Mouse (Mus musculus): ENCODE measurements around the gene Mmp27. TPM values are rescaled to one million over a fixed set of nuclear protein-coding genes. Genes with fewer than 3 reads are reported as not detected.
A peak's percentile ranks its signal among the peaks of the same experiment; 100 is the strongest.

Gene Mmp27
- polyA plus RNA-seq, 1 experiment from 2014 or later: not detected

GRCm38 (mm10) chr9:7590063-7590462, 18.9 kb downstream of the Mmp27 start:
- ATAC-seq (replicated peaks; ENCODE audit: low FRiP score): no peak
- 77% methylated on average over 8 of the region's 8 CpGs for WGBS
- H3K4me2 ChIP-seq (ENCODE audit: low read depth, low read length, severe bottlenecking): no peak overlapping the region

GRCm38 (mm10) chr9:7593272-7593812, 22.1 kb downstream of the Mmp27 start:
- Histone ChIP-seq H3K4me2 (ENCODE audit: low read depth, low read length, severe bottlenecking) (no peak overlapping the region), H3K9ac (ENCODE audit: low read length) (no peak overlapping the region), H3K27ac (ENCODE audit: low read depth, low read length) (no peak overlapping the region), H3K36me3 (ENCODE audit: control insufficient read depth, insufficient read depth, low read length) (no peaks in the 10 kb centered on the region), H3K4me3 (ENCODE audit: low read depth, low read length) (no peak overlapping the region), H3K27me3 (ENCODE audit: control insufficient read depth, insufficient read depth, low read length) (no peaks in the 10 kb centered on the region), H3K4me1 (replicated peaks; ENCODE audit: control insufficient read depth, insufficient read depth, low read length) (no peaks in the 10 kb centered on the region), H3K9me3 (ENCODE audit: control insufficient read depth, low read length) (no peaks in the 10 kb centered on the region)
- ATAC-seq (replicated peaks; ENCODE audit: low FRiP score) (no peak), DNase-seq (ENCODE audit: low spot score) (no peak)
- WGBS: 86% methylated on average over 3 of the region's 3 CpGs

More at GRCm38 (mm10) chr9:7590063-7590462, 18.9 kb downstream of the Mmp27 start:
- no peak overlapping the region for H3K9ac ChIP-seq (ENCODE audit: low read length)
- H3K27ac ChIP-seq (ENCODE audit: low read depth, low read length): no peak overlapping the region
- no peaks in the 10 kb centered on the region for H3K27me3 ChIP-seq (ENCODE audit: control insufficient read depth, insufficient read depth, low read length)
- no peaks in the 10 kb centered on the region for H3K9me3 ChIP-seq (ENCODE audit: control insufficient read depth, low read length)
- no peak overlapping the region for H3K4me3 ChIP-seq (ENCODE audit: low read depth, low read length)
- no peak for DNase-seq (ENCODE audit: low spot score)
- no peaks in the 10 kb centered on the region for H3K36me3 ChIP-seq (ENCODE audit: control insufficient read depth, insufficient read depth, low read length)
- no peaks in the 10 kb centered on the region for H3K4me1 ChIP-seq (replicated peaks; ENCODE audit: control insufficient read depth, insufficient read depth, low read length)

GRCm38 (mm10) chr9:7594816-7595540, 23.8 kb downstream of the Mmp27 start:
- WGBS: 17% methylated on average over 6 of the region's 6 CpGs
- DNase-seq (ENCODE audit: low spot score) (peak; percentile 81), ATAC-seq (replicated peaks; ENCODE audit: low FRiP score) (peak; percentile 96)
- H3K9me3 ChIP-seq (ENCODE audit: control insufficient read depth, low read length): no peaks in the 10 kb centered on the region
- H3K4me1 ChIP-seq (replicated peaks; ENCODE audit: control insufficient read depth, insufficient read depth, low read length): no peaks in the 10 kb centered on the region
- no peak overlapping the region for H3K4me3 ChIP-seq (ENCODE audit: low read depth, low read length)
- no peak overlapping the region for H3K27ac ChIP-seq (ENCODE audit: low read depth, low read length)
- peak overlapping the region; percentile 27; the same call in 1 of the 2 replicates for H3K9ac ChIP-seq (ENCODE audit: low read length)
- no peaks in the 10 kb centered on the region for H3K27me3 ChIP-seq (ENCODE audit: control insufficient read depth, insufficient read depth, low read length)
- peak overlapping the region; percentile 36 for H3K4me2 ChIP-seq (ENCODE audit: low read depth, low read length, severe bottlenecking)
- H3K36me3 ChIP-seq (ENCODE audit: control insufficient read depth, insufficient read depth, low read length): no peaks in the 10 kb centered on the region

- peak; percentile 79 for DNase-seq (ENCODE audit: low spot score)
- no peaks in the 10 kb centered on the region for H3K36me3 ChIP-seq (ENCODE audit: control insufficient read depth, insufficient read depth, low read length)
- no peaks in the 10 kb centered on the region for H3K27me3 ChIP-seq (ENCODE audit: control insufficient read depth, insufficient read depth, low read length)
- no peaks in the 10 kb centered on the region for H3K4me1 ChIP-seq (replicated peaks; ENCODE audit: control insufficient read depth, insufficient read depth, low read length)
- WGBS: 4% methylated on average over 3 of the region's 3 CpGs
- no peak overlapping the region for H3K27ac ChIP-seq (ENCODE audit: low read depth, low read length)
- H3K9ac ChIP-seq (ENCODE audit: low read length): no peak overlapping the region
- ATAC-seq (replicated peaks; ENCODE audit: low FRiP score): peak; percentile 83
- H3K4me2 ChIP-seq (ENCODE audit: low read depth, low read length, severe bottlenecking): no peak overlapping the region
- no peak overlapping the region for H3K4me3 ChIP-seq (ENCODE audit: low read depth, low read length)
- no peaks in the 10 kb centered on the region for H3K9me3 ChIP-seq (ENCODE audit: control insufficient read depth, low read length)
Measured at GRCm38 (mm10) chr9:7602982-7603742, 32.0 kb downstream of the Mmp27 start.

DNA sequence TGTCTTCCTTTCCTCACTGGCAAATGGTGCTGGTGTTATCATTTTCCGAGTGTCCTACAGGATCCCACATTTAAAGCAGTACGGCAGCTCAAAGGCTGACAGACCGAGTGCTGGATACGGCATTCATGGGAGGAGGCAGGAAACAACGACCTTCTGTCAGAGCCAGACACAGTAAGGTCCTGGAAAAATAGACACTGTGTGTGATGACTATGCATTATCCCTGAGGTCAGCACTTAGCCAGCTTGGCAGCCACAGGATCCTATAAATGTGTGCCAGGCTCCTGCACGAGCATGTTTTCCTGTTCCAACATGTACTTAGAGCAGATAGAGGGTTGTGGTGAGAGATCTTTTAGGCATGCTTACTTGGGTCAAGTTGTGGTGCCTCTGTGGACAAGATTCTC, 32.8 kb downstream of the Mmp27 start:
- 82% methylated on average over 6 of the region's 6 CpGs for WGBS
- H3K9ac ChIP-seq (ENCODE audit: low read length): no peak overlapping the region
- ATAC-seq (replicated peaks; ENCODE audit: low FRiP score): no peak

DNA sequence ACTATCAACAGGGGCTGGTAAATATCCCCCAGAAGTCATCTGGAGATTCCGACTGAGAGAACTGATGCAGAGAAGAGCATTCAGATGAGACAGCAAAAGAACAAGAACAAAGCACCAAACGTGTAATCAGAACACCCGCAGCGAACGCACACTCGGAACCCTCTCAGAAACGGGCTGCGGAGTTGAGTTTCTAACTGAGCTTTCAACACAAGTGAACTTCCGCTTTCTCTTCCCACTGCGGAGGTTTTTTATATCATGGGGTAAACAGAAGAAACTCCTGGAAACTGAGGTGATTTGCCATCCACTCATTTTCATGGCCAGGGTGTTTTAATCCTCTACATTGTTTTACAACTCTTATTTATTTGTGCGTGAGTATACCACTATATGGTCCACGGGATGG, 34.4 kb downstream of the Mmp27 start:
- Histone ChIP-seq H3K27ac (ENCODE audit: low read depth, low read length) (no peak overlapping the region), H3K9me3 (ENCODE audit: control insufficient read depth, low read length) (no peaks in the 10 kb centered on the region), H3K4me3 (ENCODE audit: low read depth, low read length) (no peak overlapping the region), H3K4me2 (ENCODE audit: low read depth, low read length, severe bottlenecking) (no peak overlapping the region), H3K27me3 (ENCODE audit: control insufficient read depth, insufficient read depth, low read length) (no peaks in the 10 kb centered on the region), H3K36me3 (ENCODE audit: control insufficient read depth, insufficient read depth, low read length) (no peaks in the 10 kb centered on the region), H3K4me1 (replicated peaks; ENCODE audit: control insufficient read depth, insufficient read depth, low read length) (no peaks in the 10 kb centered on the region), H3K9ac (ENCODE audit: low read length) (no peak overlapping the region)
- no peak for ATAC-seq (replicated peaks; ENCODE audit: low FRiP score)
- WGBS: 92% methylated on average over 12 of the region's 12 CpGs
- no peak for DNase-seq (ENCODE audit: low spot score)

More for the DNA sequence above, 32.8 kb downstream of the Mmp27 start:
- H3K9me3 ChIP-seq (ENCODE audit: control insufficient read depth, low read length): no peaks in the 10 kb centered on the region
- H3K4me1 ChIP-seq (replicated peaks; ENCODE audit: control insufficient read depth, insufficient read depth, low read length): no peaks in the 10 kb centered on the region
- H3K27me3 ChIP-seq (ENCODE audit: control insufficient read depth, insufficient read depth, low read length): no peaks in the 10 kb centered on the region
- H3K4me2 ChIP-seq (ENCODE audit: low read depth, low read length, severe bottlenecking): no peak overlapping the region
- H3K27ac ChIP-seq (ENCODE audit: low read depth, low read length): no peak overlapping the region
- no peak for DNase-seq (ENCODE audit: low spot score)
- no peaks in the 10 kb centered on the region for H3K36me3 ChIP-seq (ENCODE audit: control insufficient read depth, insufficient read depth, low read length)
- H3K4me3 ChIP-seq (ENCODE audit: low read depth, low read length): no peak overlapping the region

- H3K4me3 ChIP-seq (ENCODE audit: low read depth, low read length): no peak overlapping the region
- no peaks in the 10 kb centered on the region for H3K4me1 ChIP-seq (replicated peaks; ENCODE audit: control insufficient read depth, insufficient read depth, low read length)
- ATAC-seq (replicated peaks; ENCODE audit: low FRiP score) (no peak), DNase-seq (ENCODE audit: low spot score) (no peak)
- WGBS: 83% methylated on average over 3 of the region's 3 CpGs
- H3K9ac ChIP-seq (ENCODE audit: low read length): no peak overlapping the region
- no peaks in the 10 kb centered on the region for H3K27me3 ChIP-seq (ENCODE audit: control insufficient read depth, insufficient read depth, low read length)
- no peaks in the 10 kb centered on the region for H3K36me3 ChIP-seq (ENCODE audit: control insufficient read depth, insufficient read depth, low read length)
- H3K27ac ChIP-seq (ENCODE audit: low read depth, low read length): no peak overlapping the region
- no peak overlapping the region for H3K4me2 ChIP-seq (ENCODE audit: low read depth, low read length, severe bottlenecking)
- no peaks in the 10 kb centered on the region for H3K9me3 ChIP-seq (ENCODE audit: control insufficient read depth, low read length)
Measured at GRCm38 (mm10) chr9:7622582-7622981, 51.4 kb downstream of the Mmp27 start.

- H3K27me3 ChIP-seq (ENCODE audit: control insufficient read depth, insufficient read depth, low read length): no peaks in the 10 kb centered on the region
- no peak within 1 kb of the TSS for H3K4me3 ChIP-seq (ENCODE audit: low read depth, low read length)
- H3K27ac ChIP-seq (ENCODE audit: low read depth, low read length): no peak within 1 kb of the TSS
- H3K9me3 ChIP-seq (ENCODE audit: control insufficient read depth, low read length): no peaks in the 10 kb centered on the region
- ATAC-seq (replicated peaks; ENCODE audit: low FRiP score): no peak
- no peak within 1 kb of the TSS for H3K4me2 ChIP-seq (ENCODE audit: low read depth, low read length, severe bottlenecking)
- no peaks in the 10 kb centered on the region for H3K36me3 ChIP-seq (ENCODE audit: control insufficient read depth, insufficient read depth, low read length)
- no peak for DNase-seq (ENCODE audit: low spot score)
- H3K4me1 ChIP-seq (replicated peaks; ENCODE audit: control insufficient read depth, insufficient read depth, low read length): no peaks in the 10 kb centered on the region
- H3K9ac ChIP-seq (ENCODE audit: low read length): no peak within 1 kb of the TSS
Measured at GRCm38 (mm10) chr9:7627931-7628330, 56.7 kb downstream of the Mmp27 start, which contains the start of gene Mmp20. Mmp20 (plus strand) TSS chr9:7628231.
